Mouse (Mus musculus) testis, adult 2 months (tissue): ENCODE measurements around the gene Pard3.

Experiments
- CTCF ChIP-seq: fragments of 200-500 bp; IDR thresholded peaks from 2 replicates; pipeline ENCODE4 v1.5.1; 2012; ENCODE audit warnings: low read depth, mild to moderate bottlenecking, inconsistent platforms, low read length, moderate library complexity; ENCODE audit not compliant: control insufficient read depth, insufficient read depth, insufficient replicate concordance
- POLR2A ChIP-seq: fragments of 200-500 bp; IDR thresholded peaks from 2 replicates; pipeline ENCODE4 v1.6.1; 2012; ENCODE audit warnings: low read depth, mild to moderate bottlenecking, inconsistent platforms, low read length, moderate library complexity; ENCODE audit not compliant: control insufficient read depth

GRCm38 (mm10) chr8:127447401-127447800 lies 383.7 kb downstream of the Pard3 start:
- TF ChIP-seq CTCF, result no peak
- no peak for TF ChIP-seq POLR2A
